Mouse (Mus musculus) spleen, adult 2 months (tissue): ENCODE measurements at regions not wholly inside any gene's neighbourhood (a gene's known extent, or its start where the extent isn't known, plus 50 kb on each side); places are given as distances from the start of the nearest gene placed in this dataset.

Experiments used
- CTCF ChIP-seq: fragments of 200-500 bp; IDR thresholded peaks from 2 replicates; pipeline ENCODE4 v1.5.1; 2011; ENCODE audit warnings: mild to moderate bottlenecking, inconsistent platforms; ENCODE audit not compliant: insufficient read depth, insufficient read length, insufficient replicate concordance; ENCODE audit errors: extremely low read depth
- POLR2A ChIP-seq: fragments of 200-500 bp; IDR thresholded peaks from 2 replicates; pipeline ENCODE4 v1.6.1; 2011; ENCODE audit warnings: low read depth, low read length, inconsistent platforms

GRCm38 (mm10) chr19:26234539-26234938 lies 370.3 kb upstream of the Smarca2 start:
- no peak for TF ChIP-seq POLR2A
- no peak for TF ChIP-seq CTCF
